Mouse (Mus musculus) brain, embryonic 14.5 days (tissue): ENCODE results near the gene C2cd4c.
A peak's percentile ranks its signal among the peaks of the same experiment; 100 is the strongest.

ENCODE experiments used
- CTCF ChIP-seq: fragments of 200-500 bp; IDR thresholded peaks from 2 replicates; pipeline ENCODE4 v1.5.1; 2012; ENCODE audit warnings: inconsistent platforms, mild to moderate bottlenecking, moderate library complexity, borderline replicate concordance; ENCODE audit not compliant: insufficient read depth, insufficient read length; ENCODE audit errors: extremely low read depth
- POLR2A ChIP-seq: fragments of 200-500 bp; IDR thresholded peaks from 2 replicates; pipeline ENCODE4 v1.6.1; 2012; ENCODE audit warnings: mild to moderate bottlenecking, inconsistent platforms, borderline replicate concordance; ENCODE audit not compliant: poor library complexity, insufficient read depth, insufficient read length, severe bottlenecking; ENCODE audit errors: extremely low read depth

DNA sequence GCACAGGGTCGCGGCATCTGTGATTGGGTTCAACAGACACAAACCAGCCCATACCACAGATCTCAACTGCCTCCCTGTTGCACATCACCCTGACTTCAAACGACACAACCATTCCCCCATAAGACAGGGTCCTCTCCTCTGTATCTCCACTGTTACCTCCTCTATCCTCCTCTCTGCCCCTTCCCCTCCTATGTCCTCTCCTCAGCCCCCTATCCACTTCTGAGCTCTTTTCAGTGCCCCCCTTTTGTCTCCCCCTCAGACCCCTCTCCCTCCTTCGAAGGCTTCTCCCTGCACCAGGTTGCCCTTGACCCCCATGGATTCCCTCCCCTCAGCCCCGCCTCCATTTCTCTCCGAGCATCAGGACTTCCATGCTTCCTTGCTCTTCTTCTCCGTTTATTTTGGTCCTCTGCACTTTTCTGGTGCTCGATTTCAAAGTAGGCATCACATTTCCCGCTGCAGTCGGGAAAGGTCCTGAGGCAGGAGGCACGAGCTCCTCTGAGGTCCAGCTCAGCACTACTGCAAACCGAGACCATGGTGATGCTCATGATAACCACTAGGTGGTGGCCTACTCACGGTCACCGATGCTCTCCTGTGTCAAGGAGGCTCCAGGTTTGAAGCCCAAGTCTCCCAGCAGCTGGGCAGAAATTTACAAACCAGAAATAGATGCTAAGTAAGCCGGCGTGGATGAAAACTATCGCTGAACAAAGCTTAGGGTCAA is 18.8 kb downstream of the C2cd4c start:
- no peak for TF ChIP-seq POLR2A
- TF ChIP-seq CTCF: peak; percentile 95
